Mouse (Mus musculus) midbrain, embryonic 15.5 days (tissue): Measurements from ENCODE around the gene Gm42372. TPM values are rescaled to one million over a fixed set of nuclear protein-coding genes. Genes with fewer than 3 reads are reported as not detected.

Source experiments
- ATAC-seq: fragments of 200-750 bp; cut with Nextera tagmentation; replicated peaks from 2 replicates; pipeline ENCODE4 v1.8.0; 2017; ENCODE audit warnings: moderate TSS enrichment
- H3K27ac ChIP-seq: fragments of 300-500 bp; sonication (generic); 2 replicates; pipeline ENCODE4 v1.5.1; 2015; ENCODE audit warnings: mild to moderate bottlenecking, inconsistent platforms
- H3K27me3 ChIP-seq: fragments of 300-500 bp; sonication (generic); replicated peaks from 2 replicates; pipeline ENCODE4 v1.6.1; 2015; ENCODE audit warnings: inconsistent platforms
- H3K36me3 ChIP-seq: fragments of 300-500 bp; sonication (generic); replicated peaks from 2 replicates; pipeline ENCODE4 v1.6.1; 2015; ENCODE audit warnings: inconsistent platforms
- H3K4me1 ChIP-seq: fragments of 300-500 bp; sonication (generic); 2 replicates; pipeline ENCODE4 v1.6.1; 2015; ENCODE audit warnings: inconsistent platforms
- H3K4me2 ChIP-seq: fragments of 300-500 bp; sonication (generic); 2 replicates; pipeline ENCODE4 v1.6.1; 2015; ENCODE audit warnings: inconsistent platforms, mild to moderate bottlenecking, moderate library complexity
- H3K4me3 ChIP-seq: fragments of 300-500 bp; sonication (generic); 2 replicates; pipeline ENCODE4 v1.5.1; 2015; ENCODE audit warnings: mild to moderate bottlenecking, inconsistent platforms
- H3K9ac ChIP-seq: fragments of 300-500 bp; sonication (generic); 2 replicates; pipeline ENCODE4 v1.6.1; 2015; ENCODE audit warnings: mild to moderate bottlenecking, inconsistent platforms
- H3K9me3 ChIP-seq: fragments of 300-500 bp; sonication (generic); 2 replicates; pipeline ENCODE4 v1.6.1; 2016; ENCODE audit warnings: inconsistent platforms
- WGBS: fragments of 180-500 bp; shearing (Covaris S2); methylation state at CpG from one replicate; pipeline ENCODE4 v1.1.7; 2015; ENCODE audit warnings: mixed read lengths; 5-methylcytosine and 5-hydroxymethylcytosine counted together
- polyA plus RNA-seq: library from polyadenylated mRNA; unstranded; fragments of >200 nt; fragmentation: Nextera tagmentation; extraction: Ambion mirVana; gene quantifications from 2 replicates; pipeline ENCODE4 v1.2.1, GENCODE M21; 2015

Gm42372 gene
- polyA plus RNA-seq, 1 experiment from 2014 or later: 7.1 TPM

GRCm38 (mm10) chr7:17030239-17030638, 47.4 kb downstream of the Gm42372 start:
- no peak for ATAC-seq
- no peak overlapping the region for H3K9ac ChIP-seq
- no peaks in the 10 kb centered on the region for H3K27me3 ChIP-seq
- no peaks in the 10 kb centered on the region for H3K36me3 ChIP-seq
- peaks cover 21% of the 10 kb centered on the region for H3K4me1 ChIP-seq
- 84% methylated on average over 7 of the region's 7 CpGs for WGBS
- H3K27ac ChIP-seq: no peak overlapping the region
- no peaks in the 10 kb centered on the region for H3K9me3 ChIP-seq
- H3K4me3 ChIP-seq: no peak overlapping the region
- H3K4me2 ChIP-seq: no peak overlapping the region

Other genes with a start within 250 kb of the Gm42372 start
- 452 and 465 TPM in 2 replicates for gene Ap2s1, start 244.7 kb upstream of the Gm42372 start, polyA plus RNA-seq
- gene Slc1a5, start 201.7 kb upstream of the Gm42372 start, polyA plus RNA-seq: 12.4 and 14.3 TPM in 2 replicates
- gene Strn4, start 167.2 kb upstream of the Gm42372 start, polyA plus RNA-seq: 205 and 227 TPM in 2 replicates
- gene Fkrp, start 166.4 kb upstream of the Gm42372 start, polyA plus RNA-seq: 51.9 and 55.1 TPM in 2 replicates
- 6.7 TPM in 2 replicates for gene Prkd2, start 140.2 kb upstream of the Gm42372 start, polyA plus RNA-seq
- gene Dact3, start 107.8 kb upstream of the Gm42372 start, polyA plus RNA-seq: 4.7 and 4.8 TPM in 2 replicates
- gene Gng8, start 91.3 kb upstream of the Gm42372 start, polyA plus RNA-seq: 9.7 and 16.6 TPM in 2 replicates
- gene Ptgir, start 76.6 kb upstream of the Gm42372 start, polyA plus RNA-seq: 0.42 and 0.43 TPM in 2 replicates
- gene Calm3, start 59.0 kb upstream of the Gm42372 start, polyA plus RNA-seq: 351 and 370 TPM in 2 replicates
- gene Pnmal2, start 38.4 kb upstream of the Gm42372 start, polyA plus RNA-seq: 198 and 205 TPM in 2 replicates
- 74.5 and 76.1 TPM in 2 replicates for gene Pnmal1, start 23.4 kb upstream of the Gm42372 start, polyA plus RNA-seq
- 6.4 and 6.8 TPM in 2 replicates for gene Ccdc8, start 9.6 kb downstream of the Gm42372 start, polyA plus RNA-seq
- 124 and 127 TPM in 2 replicates for gene Ppp5c, start 44.8 kb downstream of the Gm42372 start, polyA plus RNA-seq
- 4.7 and 5.2 TPM in 2 replicates for gene Hif3a, start 79.3 kb downstream of the Gm42372 start, polyA plus RNA-seq
- 4.4 and 6.1 TPM in 2 replicates for gene Psg16, start 91.0 kb downstream of the Gm42372 start, polyA plus RNA-seq
- not detected in 2 replicates for gene Ceacam3, start 167.2 kb downstream of the Gm42372 start, polyA plus RNA-seq
- not detected in 2 replicates for gene Psg29, start 220.4 kb downstream of the Gm42372 start, polyA plus RNA-seq